Mouse (Mus musculus): Measurements from ENCODE around the gene Slc9a3.

DNA sequence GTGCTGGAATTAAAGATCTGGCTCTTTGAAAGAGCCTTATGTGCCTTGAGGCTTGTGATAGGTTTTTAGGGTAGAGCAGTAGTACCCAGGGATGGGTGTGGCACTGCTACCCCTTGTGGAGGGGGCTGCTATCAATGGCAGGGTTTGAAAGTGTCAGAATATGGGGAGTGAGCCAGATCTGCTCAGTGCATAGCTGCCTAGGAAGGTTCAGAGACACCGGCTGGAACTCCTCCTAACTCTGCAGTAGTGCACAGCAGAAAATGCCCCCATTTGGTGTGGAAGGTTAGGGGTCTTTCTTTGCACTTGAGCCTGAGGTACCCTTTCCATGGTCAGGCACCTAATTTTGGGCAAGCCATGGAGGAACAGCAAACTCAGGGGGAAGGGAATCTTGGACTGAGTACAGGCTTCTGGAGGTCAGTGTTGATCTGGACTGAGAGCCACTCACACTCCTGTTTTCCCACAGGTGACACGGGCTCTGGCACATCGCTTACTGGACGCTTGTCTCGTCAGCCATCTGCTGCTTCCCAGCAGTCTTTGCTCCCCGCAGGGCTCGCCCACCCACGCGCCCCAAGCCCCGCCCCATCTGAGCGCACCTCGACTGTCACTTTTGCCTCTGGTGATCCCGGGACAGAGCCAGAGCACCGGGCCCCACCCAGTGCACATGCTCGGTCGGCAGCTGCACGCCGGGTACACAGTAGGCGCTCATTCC lies 45.2 kb downstream of the Slc9a3 start:
- TF ChIP-seq CTCF (IDR thresholded peaks at IDR 0.05; ENCODE audit: control insufficient read depth, insufficient read depth, low read length) (no peak), POLR2A (IDR thresholded peaks at IDR 0.05; ENCODE audit: borderline replicate concordance, control insufficient read depth, low read depth, low read length) (no peak; the same call in 1 of the 2 replicates)

Measured in bone marrow, adult 2 months (tissue).